Mouse (Mus musculus): Measurements from ENCODE around the gene Gpsm2.

- no peak for TF ChIP-seq CTCF (IDR thresholded peaks at IDR 0.05; ENCODE audit: insufficient read depth, low read depth, low read length)
- no peak for TF ChIP-seq POLR2A (IDR thresholded peaks at IDR 0.05; ENCODE audit: insufficient read depth, low read depth, low read length)
Measured at GRCm38 (mm10) chr3:108699786-108700185, 22.3 kb downstream of the Gpsm2 start.
